Mouse (Mus musculus) embryonic fibroblast, embryonic 13.5 days (primary cell): Measurements from ENCODE around the gene Gm6020. TPM values are rescaled to one million over a fixed set of nuclear protein-coding genes. Genes with fewer than 3 reads are reported as not detected.

ENCODE experiments used
- H3K27ac ChIP-seq: 2 replicates; pipeline ENCODE4 v1.5.1; 2012; ENCODE audit warnings: low read length, control low read depth, inconsistent platforms; ENCODE audit not compliant: insufficient read depth
- H3K4me1 ChIP-seq: 2 replicates; pipeline ENCODE4 v1.6.1; 2011; ENCODE audit warnings: low read length; ENCODE audit not compliant: control insufficient read depth, insufficient read depth
- H3K4me3 ChIP-seq: 2 replicates; pipeline ENCODE4 v1.5.1; 2011; ENCODE audit warnings: mild to moderate bottlenecking, control low read depth, low read length; ENCODE audit not compliant: insufficient read depth
- CTCF ChIP-seq: IDR thresholded peaks from 2 replicates; pipeline ENCODE4 v1.5.1; 2011; ENCODE audit warnings: mild to moderate bottlenecking, control low read depth, low read length, moderate library complexity, borderline replicate concordance; ENCODE audit not compliant: insufficient read depth
- POLR2A ChIP-seq: IDR thresholded peaks from 2 replicates; pipeline ENCODE4 v1.6.1; 2011; ENCODE audit warnings: low read depth, mild to moderate bottlenecking, control low read depth, low read length, moderate library complexity
- polyA plus RNA-seq: library from polyadenylated mRNA; stranded (reverse); fragments of >200 nt; gene quantifications from 2 replicates; pipeline ENCODE4 v1.2.4, GENCODE M21; 2011; ENCODE audit warnings: low read depth; ENCODE audit not compliant: missing spikeins, insufficient read length

Gene Gm6020
- polyA plus RNA-seq, 1 experiment = not detected

DNA sequence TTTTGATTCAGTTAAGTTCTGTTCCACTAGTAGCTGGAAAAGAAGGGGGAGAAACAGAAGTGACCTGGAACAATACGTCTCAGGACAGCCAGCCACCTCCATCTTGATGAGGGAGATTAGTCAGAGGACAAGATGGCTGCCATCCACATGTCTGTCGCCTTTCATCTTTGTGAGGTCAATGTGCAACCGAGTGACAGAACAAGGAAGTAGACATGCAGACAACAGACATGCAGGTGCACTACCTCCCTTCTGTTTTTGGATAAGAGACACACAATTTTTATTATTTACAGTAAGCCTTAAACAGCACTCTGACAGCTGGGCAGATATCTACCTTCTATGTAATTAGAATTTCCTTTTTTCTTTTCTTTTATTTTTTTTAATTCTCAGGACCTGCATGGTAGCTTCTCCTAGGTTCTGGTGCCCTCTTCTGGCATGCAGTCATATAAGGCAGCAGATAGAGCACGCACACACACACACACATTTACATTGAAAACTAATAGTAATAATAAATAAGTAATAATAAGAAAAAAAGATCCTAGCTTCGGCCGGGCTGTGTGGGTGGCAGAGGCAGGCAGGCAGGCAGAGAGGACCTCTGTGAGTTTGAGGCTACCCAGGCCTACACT, 40.1 kb downstream of the Gm6020 start:
- Histone ChIP-seq H3K4me1 (no peaks in the 10 kb centered on the region), H3K27ac (no peak overlapping the region), H3K4me3 (no peak overlapping the region)
- no peak for TF ChIP-seq CTCF
- TF ChIP-seq POLR2A = 0 out of 2 replicates have a peak, but pooled peaks have one; percentile 21

DNA sequence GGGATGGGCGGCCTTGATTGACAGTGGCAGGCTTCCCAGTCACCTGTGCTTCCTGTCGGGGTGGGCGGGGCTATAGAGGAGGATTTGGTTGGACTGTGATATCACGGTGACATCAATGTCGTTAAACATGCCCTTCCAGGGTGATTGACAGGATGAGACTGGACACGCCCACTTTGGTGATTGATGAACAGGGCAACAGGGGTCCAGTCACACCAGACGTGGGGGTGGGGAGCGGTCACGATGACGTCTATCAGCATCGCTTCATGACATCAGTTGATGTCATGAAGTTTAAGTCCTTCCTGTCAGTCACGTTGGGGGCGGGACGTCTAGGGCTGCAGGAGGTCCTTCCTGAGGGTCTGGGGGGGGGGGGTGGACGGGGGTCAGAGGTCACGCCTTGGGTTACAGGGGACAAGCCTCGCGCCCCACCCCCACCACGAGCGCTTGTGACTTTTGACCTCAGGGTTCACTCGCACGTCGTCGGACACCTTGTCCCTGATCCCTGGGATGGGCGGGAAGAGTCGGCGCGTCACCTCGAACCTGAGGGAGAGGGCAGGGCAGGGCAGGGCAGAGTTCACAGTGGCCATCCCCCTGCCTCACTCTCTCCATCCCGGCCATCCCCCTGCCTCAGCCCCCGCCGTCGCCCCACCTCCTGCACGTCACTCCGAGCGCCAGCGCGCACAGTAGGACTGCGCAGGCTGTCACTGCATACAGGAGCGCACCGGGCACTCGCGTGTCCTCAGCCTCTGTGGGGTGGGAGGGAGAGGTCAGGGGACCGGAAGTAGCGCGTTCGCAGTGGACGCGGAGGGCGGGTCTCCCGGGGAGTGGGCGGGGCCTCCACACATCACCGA, 41.2 kb downstream of the Gm6020 start:
- TF ChIP-seq CTCF (no peak), POLR2A (0 out of 2 replicates have a peak, but pooled peaks have one; percentile 12)
- H3K4me3 ChIP-seq = no peak overlapping the region
- no peaks in the 10 kb centered on the region for H3K4me1 ChIP-seq
- H3K27ac ChIP-seq = no peak overlapping the region

DNA sequence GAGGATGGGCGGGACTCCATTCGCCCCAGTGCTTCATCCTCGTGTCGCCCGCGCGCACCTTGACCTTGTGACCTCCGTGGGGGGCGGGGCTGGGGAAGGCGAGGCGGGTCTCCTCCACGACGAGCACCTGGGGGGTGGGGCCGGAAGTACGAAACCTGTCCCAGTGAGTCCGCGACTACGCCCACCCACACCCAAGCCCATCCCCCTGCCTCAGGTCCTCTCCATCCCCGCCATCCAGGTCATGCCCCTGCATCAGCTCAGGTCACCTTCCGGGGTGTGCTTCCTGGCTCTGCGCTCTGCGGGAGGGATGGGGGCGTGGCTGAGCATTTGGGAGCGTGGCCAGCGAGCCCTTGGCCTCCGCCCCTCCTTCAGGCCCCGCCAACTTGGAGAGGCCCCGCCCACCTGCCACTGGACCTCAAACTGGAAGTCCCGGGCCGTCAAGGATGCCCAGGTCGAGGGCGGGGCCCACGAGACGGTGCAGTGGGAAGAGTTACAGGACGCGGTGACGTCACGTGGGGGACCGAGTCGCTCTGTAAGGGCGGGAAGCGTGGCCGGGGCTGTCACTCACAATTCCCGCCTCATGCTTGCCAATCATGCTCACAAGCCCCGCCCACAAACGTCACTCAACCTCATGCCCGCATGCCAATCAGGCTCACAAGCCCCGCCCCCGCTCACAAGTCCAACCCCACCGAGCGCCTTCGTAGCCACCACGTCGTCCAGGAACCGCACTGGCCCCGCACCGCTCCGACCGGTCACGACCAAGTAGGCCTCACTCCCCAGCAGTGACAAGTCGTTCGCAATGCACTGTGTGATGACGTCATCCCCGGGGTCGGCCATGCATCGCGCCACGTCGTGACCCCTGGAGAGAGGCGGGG, 42.1 kb downstream of the Gm6020 start:
- no peak for TF ChIP-seq CTCF
- TF ChIP-seq POLR2A = peak; percentile 33; the same call in 1 of the 2 replicates
- Histone ChIP-seq H3K27ac (no peak overlapping the region), H3K4me1 (no peaks in the 10 kb centered on the region), H3K4me3 (peak overlapping the region; percentile 41; the same call in 1 of the 2 replicates)

DNA sequence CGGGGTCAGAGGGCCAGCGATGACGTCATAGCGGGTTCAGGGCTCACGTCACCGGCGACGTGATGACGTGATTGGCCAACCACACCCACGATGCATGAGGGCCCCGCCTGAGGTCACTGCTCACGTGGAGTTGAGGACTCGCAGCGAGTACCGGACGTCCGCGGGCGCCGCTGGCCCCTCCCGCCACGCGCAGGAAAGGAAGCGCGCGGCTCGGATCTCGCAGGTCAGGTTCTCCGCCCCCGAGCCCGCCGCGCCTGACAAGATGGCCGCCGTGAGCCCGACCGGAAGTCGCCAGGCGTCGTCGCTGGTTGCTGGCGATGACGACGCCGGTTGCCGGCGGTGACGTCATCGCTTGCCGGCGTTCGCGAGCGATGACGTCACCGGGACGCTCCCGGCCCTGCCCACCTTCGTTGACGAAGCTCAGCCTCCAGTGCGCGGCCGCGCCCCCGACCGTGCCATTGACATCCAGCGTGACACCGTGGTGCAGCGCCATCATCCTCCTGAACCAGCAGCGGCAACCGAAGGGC, 42.8 kb downstream of the Gm6020 start:
- Histone ChIP-seq H3K4me1 (no peaks in the 10 kb centered on the region), H3K27ac (no peak overlapping the region), H3K4me3 (peak overlapping the region; percentile 41)
- TF ChIP-seq POLR2A (no peak), CTCF (no peak)

DNA sequence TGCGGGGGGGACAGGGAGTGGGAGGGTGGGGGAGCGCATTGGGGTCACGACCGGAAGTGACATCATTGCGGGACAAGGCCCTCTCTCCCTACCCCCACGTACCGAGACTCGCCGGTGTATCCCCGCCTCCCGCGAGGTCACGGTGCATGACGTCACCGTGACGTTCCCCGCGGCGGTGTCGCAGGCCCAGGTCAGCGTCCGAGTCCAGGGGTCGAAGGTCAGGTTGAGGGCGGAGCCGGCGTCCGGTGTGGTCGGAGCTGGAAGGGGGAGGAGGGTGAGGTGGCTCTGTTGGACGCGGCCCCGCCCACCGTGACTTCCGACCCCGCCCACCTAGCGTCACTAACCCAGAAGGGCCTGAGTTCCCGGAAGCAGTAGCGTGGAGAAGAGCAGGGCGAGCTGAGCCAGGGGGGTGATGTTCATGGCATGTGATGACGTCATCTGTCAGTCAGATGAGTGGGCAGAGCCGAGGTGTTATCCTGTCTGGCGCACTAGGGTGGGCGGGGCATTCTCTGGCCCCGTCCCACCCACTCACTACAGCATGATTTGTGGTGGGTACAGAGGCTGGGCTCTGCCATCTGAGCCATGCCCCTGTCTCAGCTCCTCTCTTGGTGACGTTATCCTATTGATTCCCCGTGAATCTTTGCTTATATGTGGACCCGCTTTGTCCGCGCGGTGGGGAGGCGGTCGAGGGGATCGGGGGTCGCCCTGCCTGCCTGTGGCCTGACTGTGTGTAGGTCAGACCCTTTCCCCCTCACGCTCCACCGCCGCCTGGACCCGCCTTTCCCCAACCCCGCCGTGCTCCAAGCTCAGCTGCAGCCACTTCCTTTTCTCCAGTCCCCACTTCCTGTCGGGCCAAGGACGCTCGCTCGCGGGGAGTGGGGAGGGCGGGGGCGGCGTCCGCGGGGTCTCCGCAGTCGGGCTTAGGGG, 43.5 kb downstream of the Gm6020 start:
- 0 out of 2 replicates have a peak overlapping the region, but pooled peaks have one; percentile 19 for H3K27ac ChIP-seq
- TF ChIP-seq POLR2A (peak; percentile 52), CTCF (no peak)
- H3K4me1 ChIP-seq = no peaks in the 10 kb centered on the region
- H3K4me3 ChIP-seq = peak overlapping the region; percentile 41

DNA sequence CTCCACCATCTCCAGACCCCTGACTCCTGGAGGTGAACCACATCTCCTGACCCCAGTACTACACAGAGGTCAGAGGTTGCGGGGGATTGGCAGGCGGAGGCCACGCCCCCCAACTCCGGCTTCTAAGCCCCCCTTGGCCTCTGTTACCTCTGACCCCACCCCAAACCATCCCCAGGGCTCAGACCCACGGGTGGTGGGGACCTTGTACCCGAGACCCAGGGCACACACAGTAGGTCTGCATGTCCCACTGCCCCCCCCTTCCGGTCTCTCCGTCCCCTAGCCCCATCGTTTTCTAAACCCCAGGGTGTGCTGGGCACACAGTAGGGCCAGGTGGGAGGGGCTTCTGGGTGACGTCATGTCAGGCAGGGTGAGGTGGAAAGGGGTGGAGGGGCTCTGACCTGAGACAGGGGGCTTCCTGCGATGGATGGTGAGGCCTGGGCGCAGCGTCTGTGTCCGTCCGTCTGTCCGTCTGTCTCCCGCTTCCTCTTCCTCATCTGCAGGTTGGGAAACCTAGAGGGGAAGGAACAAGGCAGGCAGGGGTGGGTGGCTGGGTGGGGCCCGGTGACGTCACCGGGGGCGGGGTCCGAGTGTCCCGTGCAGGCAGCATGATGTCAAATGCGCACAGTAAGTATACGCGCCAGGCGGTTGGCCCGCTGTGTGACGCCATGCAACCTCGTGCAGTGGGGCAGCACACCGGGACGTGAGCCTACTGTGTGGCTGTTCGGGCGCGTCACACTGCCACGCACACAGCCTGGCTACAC, 44.4 kb downstream of the Gm6020 start, which contains the start of gene Csf2ra:
Gene Csf2ra, minus strand, starts transcription at position 489 of the 761 bp plus-strand sequence.
- TF ChIP-seq POLR2A (no peak), CTCF (no peak)

More for the DNA sequence above, 44.4 kb downstream of the Gm6020 start, which contains the start of gene Csf2ra:
- Histone ChIP-seq H3K27ac (no peak within 1 kb of the TSS), H3K4me1 (no peaks in the 10 kb centered on the region), H3K4me3 (peak within 1 kb of the TSS; percentile 31)

Other genes starting within 250 kb of the Gm6020 start
- 24.6 and 39.8 TPM in 2 replicates for gene Zfp950, start 43.0 kb upstream of the Gm6020 start, polyA plus RNA-seq
- not detected in 2 replicates for gene Gm7102, start 7.6 kb upstream of the Gm6020 start, polyA plus RNA-seq
- gene Csf2ra, start 44.5 kb downstream of the Gm6020 start, polyA plus RNA-seq = 15.4 and 22.2 TPM in 2 replicates
- gene Gm21060, start 113.2 kb downstream of the Gm6020 start, polyA plus RNA-seq = not detected in 2 replicates